Mouse (Mus musculus) small intestine, adult 2 months (tissue): ENCODE results near the gene Lrrn4cl. TPM values are rescaled to one million over a fixed set of nuclear protein-coding genes. Genes with fewer than 3 reads are reported as not detected.
A peak's percentile ranks its signal among the peaks of the same experiment; 100 is the strongest.
"Not testable (repeated sequence)": the region's sequence is repeated elsewhere in the genome, so short reads cannot be mapped to it uniquely, and the experiment has no call there.

Experiments
- H3K27ac ChIP-seq: fragments of 200-500 bp; 2 replicates; pipeline ENCODE4 v1.5.1; 2012; ENCODE audit warnings: low read depth, low read length, control low read depth, inconsistent platforms; ENCODE audit not compliant: insufficient read depth
- H3K27me3 ChIP-seq: fragments of 200-500 bp; 2 replicates; pipeline ENCODE4 v1.6.1; 2012; ENCODE audit warnings: mild to moderate bottlenecking, moderate library complexity, low read length, inconsistent platforms; ENCODE audit not compliant: control insufficient read depth, insufficient read depth
- H3K36me3 ChIP-seq: fragments of 200-500 bp; 2 replicates; pipeline ENCODE4 v1.6.1; 2012; ENCODE audit warnings: mild to moderate bottlenecking, low read length, control low read depth, inconsistent platforms; ENCODE audit not compliant: control insufficient read depth, insufficient read depth
- H3K4me1 ChIP-seq: fragments of 200-500 bp; 2 replicates; pipeline ENCODE4 v1.6.1; 2012; ENCODE audit warnings: low read length, inconsistent platforms, mixed read lengths; ENCODE audit not compliant: control insufficient read depth, insufficient read depth, insufficient read length
- H3K4me3 ChIP-seq: fragments of 200-500 bp; 2 replicates; pipeline ENCODE4 v1.5.1; 2012; ENCODE audit warnings: low read depth, mild to moderate bottlenecking, control low read depth, inconsistent platforms, low read length, moderate library complexity
- CTCF ChIP-seq: fragments of 200-500 bp; IDR thresholded peaks from 2 replicates; pipeline ENCODE4 v1.5.1; 2012; ENCODE audit warnings: low read depth, mild to moderate bottlenecking, control low read depth, inconsistent platforms, low read length, moderate library complexity, mixed read lengths; ENCODE audit not compliant: insufficient replicate concordance, insufficient read length; ENCODE audit errors: extremely low read depth
- POLR2A ChIP-seq: fragments of 200-500 bp; IDR thresholded peaks from 2 replicates; pipeline ENCODE4 v1.6.1; 2012; ENCODE audit warnings: low read depth, mild to moderate bottlenecking, control low read depth, inconsistent platforms, low read length, moderate library complexity
- WGBS: fragments of 180-500 bp; shearing (Covaris S2); methylation state at CpG from one replicate; pipeline ENCODE4 v1.1.7; 2018; 5-methylcytosine and 5-hydroxymethylcytosine counted together
- polyA plus RNA-seq: library from polyadenylated mRNA; depleted of rRNA; stranded (reverse); fragments of >200 nt; gene quantifications from 2 replicates; pipeline ENCODE4 v1.2.3, GENCODE M21; 2012

The Lrrn4cl gene
- polyA plus RNA-seq, 1 experiment, result 0.11 TPM

- H3K4me3 ChIP-seq, result peak overlapping the region; percentile 28
- no peak overlapping the region for H3K27ac ChIP-seq
These were observed 27.9 kb upstream of the Lrrn4cl start for GRCm38 (mm10) chr19:8822696-8823095.

DNA sequence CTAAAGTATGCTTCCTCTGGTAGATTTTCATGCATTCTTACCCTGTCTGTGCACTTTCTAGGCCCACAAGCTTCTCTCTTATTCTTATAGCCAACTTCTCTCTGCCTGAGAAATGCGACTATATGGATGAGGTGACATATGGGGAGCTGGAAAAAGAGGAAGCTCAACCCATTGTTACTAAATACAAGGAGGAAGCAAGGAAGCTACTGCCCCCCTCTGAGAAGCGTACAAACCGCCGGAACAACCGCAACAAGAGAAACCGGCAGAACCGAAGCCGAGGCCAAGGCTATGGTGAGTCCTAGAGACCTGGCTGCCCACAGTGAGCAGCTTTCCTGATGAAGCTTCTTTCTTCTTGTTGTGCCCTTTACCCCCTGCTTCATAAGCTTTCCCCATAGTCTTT, 20.9 kb upstream of the Lrrn4cl start, which contains the start of gene AC129217.1:
AC129217.1 (plus strand) TSS at position 114 of the 400 bp plus-strand sequence.
- TF ChIP-seq CTCF (no peak), POLR2A (no peak)
- H3K36me3 ChIP-seq, result peaks cover 83% of the 10 kb centered on the region
- no peak within 1 kb of the TSS for H3K27ac ChIP-seq

More at GRCm38 (mm10) chr19:8822696-8823095, 27.9 kb upstream of the Lrrn4cl start:
- 45% methylated on average over 8 of the region's 8 CpGs for WGBS
- H3K27me3 ChIP-seq, result no peaks in the 10 kb centered on the region
- peaks cover 2% of the 10 kb centered on the region; the same call in 1 of the 2 replicates for H3K4me1 ChIP-seq
- H3K36me3 ChIP-seq, result peaks cover 39% of the 10 kb centered on the region
- TF ChIP-seq CTCF, result no peak
- no peak for TF ChIP-seq POLR2A

GRCm38 (mm10) chr19:8830664-8831063, 19.9 kb upstream of the Lrrn4cl start:
- H3K36me3 ChIP-seq, result peaks cover 78% of the 10 kb centered on the region
- WGBS, result 95% methylated on average over 8 of the region's 8 CpGs
- H3K27me3 ChIP-seq, result no peaks in the 10 kb centered on the region
- TF ChIP-seq POLR2A, result no peak
- no peak for TF ChIP-seq CTCF
- no peak overlapping the region for H3K4me3 ChIP-seq
- no peak overlapping the region for H3K27ac ChIP-seq
- no peaks in the 10 kb centered on the region for H3K4me1 ChIP-seq

More for the DNA sequence above, 20.9 kb upstream of the Lrrn4cl start, which contains the start of gene AC129217.1:
- no peaks in the 10 kb centered on the region for H3K4me1 ChIP-seq
- no peak within 1 kb of the TSS for H3K4me3 ChIP-seq
- H3K27me3 ChIP-seq, result no peaks in the 10 kb centered on the region
- 86% methylated on average over 8 of the region's 8 CpGs for WGBS

- Histone ChIP-seq H3K4me3 (no peak overlapping the region), H3K4me1 (no peaks in the 10 kb centered on the region), H3K27ac (no peak overlapping the region), H3K27me3 (no peaks in the 10 kb centered on the region), H3K36me3 (peaks cover 73% of the 10 kb centered on the region)
- TF ChIP-seq POLR2A (no peak), CTCF (no peak)
- 86% methylated on average over 11 of the region's 11 CpGs for WGBS
These were observed 19.3 kb upstream of the Lrrn4cl start for GRCm38 (mm10) chr19:8831262-8831661.

- WGBS, result 87% methylated on average over 4 of the region's 4 CpGs
- peaks cover 3% of the 10 kb centered on the region; the same call in 1 of the 2 replicates for H3K4me1 ChIP-seq
- no peak overlapping the region for H3K27ac ChIP-seq
- TF ChIP-seq POLR2A, result no peak
- no peak for TF ChIP-seq CTCF
- no peaks in the 10 kb centered on the region for H3K27me3 ChIP-seq
- H3K4me3 ChIP-seq, result no peak overlapping the region
- peaks cover 60% of the 10 kb centered on the region for H3K36me3 ChIP-seq
These were observed 17.6 kb upstream of the Lrrn4cl start for GRCm38 (mm10) chr19:8832971-8833370.

DNA sequence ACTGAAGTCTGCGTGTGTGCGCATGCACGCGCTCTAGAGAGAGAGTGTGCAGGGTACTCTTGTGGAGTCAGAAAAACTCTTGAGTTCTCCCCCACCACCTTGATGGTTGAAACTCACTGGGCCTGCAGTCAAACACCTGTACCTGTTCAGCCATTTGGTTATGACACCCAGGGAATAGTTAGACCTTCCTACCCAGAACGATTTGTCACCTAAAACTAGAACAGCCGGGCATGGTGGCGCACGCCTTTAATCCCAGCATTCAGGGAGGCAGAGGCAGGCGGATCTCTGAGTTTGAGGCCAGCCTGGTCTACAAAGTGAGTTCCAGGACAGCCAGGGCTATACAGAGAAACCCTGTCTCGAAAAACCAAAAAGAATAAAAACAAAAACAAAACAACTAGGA, 14.2 kb upstream of the Lrrn4cl start:
- not testable (repeated sequence) for H3K27me3 ChIP-seq, H3K4me3 ChIP-seq, H3K27ac ChIP-seq
- Histone ChIP-seq H3K36me3 (peaks cover 27% of the 10 kb centered on the region), H3K4me1 (peaks cover 14% of the 10 kb centered on the region)
- WGBS, result 94% methylated on average over 10 of the region's 10 CpGs

DNA sequence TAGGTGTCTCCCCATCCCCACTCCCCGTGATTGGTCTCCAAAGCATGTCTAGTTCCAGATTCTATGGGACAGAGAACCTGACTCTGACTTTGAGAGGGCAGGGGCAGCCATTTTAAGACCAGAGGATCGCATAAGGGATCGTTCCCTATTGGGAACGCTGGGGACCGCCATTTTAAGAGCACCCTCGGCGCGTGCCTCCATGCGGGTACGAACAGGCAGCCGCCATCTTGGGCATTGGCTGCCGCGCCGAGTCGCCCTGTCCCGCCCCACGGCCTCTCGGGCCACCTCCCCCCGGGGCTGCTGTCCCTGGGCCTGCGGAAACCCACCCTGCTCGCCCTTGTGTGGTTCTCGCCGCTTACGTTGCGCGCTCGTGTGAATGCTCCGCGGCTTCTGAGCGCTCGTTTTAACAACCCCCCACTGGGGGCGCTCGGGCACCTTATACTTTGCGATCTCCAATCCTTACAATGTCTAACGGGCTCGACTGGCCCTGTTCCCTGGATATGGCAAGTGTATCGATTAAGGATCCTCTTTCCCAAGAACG, 13.2 kb upstream of the Lrrn4cl start, which contains the start of gene Bscl2:
Bscl2 (plus strand) TSS at position 217 of the 541 bp plus-strand sequence.
- under 1% methylated on average over 38 of the region's 38 CpGs for WGBS
- Histone ChIP-seq H3K27ac (peak within 1 kb of the TSS; percentile 65), H3K36me3 (peaks cover 17% of the 10 kb centered on the region), H3K27me3 (no peaks in the 10 kb centered on the region), H3K4me3 (peak within 1 kb of the TSS; percentile 95), H3K4me1 (peaks cover 14% of the 10 kb centered on the region)
- TF ChIP-seq POLR2A (peak; percentile 19), CTCF (peak; percentile 67; the same call in 1 of the 2 replicates)
